Mouse (Mus musculus) thymus, adult 2 months (tissue): ENCODE measurements at regions not wholly inside any gene's neighbourhood (a gene's known extent, or its start where the extent isn't known, plus 50 kb on each side); places are given as distances from the start of the nearest gene placed in this dataset.

Experiments used
- DNase-seq: peaks from one replicate; pipeline ENCODE4 v3.0.0; 2021
- H3K27ac ChIP-seq: fragments of 200-500 bp; 2 replicates; pipeline ENCODE4 v1.5.1; 2012; ENCODE audit warnings: low read length, control low read depth; ENCODE audit not compliant: control insufficient read depth, insufficient read depth
- H3K27me3 ChIP-seq: fragments of 200-500 bp; 2 replicates; pipeline ENCODE4 v1.6.1; 2012; ENCODE audit warnings: mild to moderate bottlenecking, low read length, moderate library complexity, mixed read lengths; ENCODE audit not compliant: control insufficient read depth, insufficient read depth
- H3K36me3 ChIP-seq: fragments of 200-500 bp; 2 replicates; pipeline ENCODE4 v1.6.1; 2012; ENCODE audit warnings: mild to moderate bottlenecking, low read length, moderate library complexity; ENCODE audit not compliant: control insufficient read depth, insufficient read depth
- H3K4me1 ChIP-seq: fragments of 200-500 bp; replicated peaks from 2 replicates; pipeline ENCODE4 v1.6.1; 2012; ENCODE audit warnings: low read length; ENCODE audit not compliant: control insufficient read depth, insufficient read depth
- H3K4me3 ChIP-seq: fragments of 200-500 bp; 2 replicates; pipeline ENCODE4 v1.5.1; 2012; ENCODE audit warnings: mild to moderate bottlenecking, low read length, control low read depth, moderate library complexity; ENCODE audit not compliant: control insufficient read depth, insufficient read depth
- CTCF ChIP-seq: fragments of 200-500 bp; IDR thresholded peaks from 2 replicates; pipeline ENCODE4 v1.5.1; 2012; ENCODE audit warnings: mild to moderate bottlenecking, control low read depth, low read length, moderate library complexity, borderline replicate concordance; ENCODE audit not compliant: control insufficient read depth, poor library complexity, insufficient read depth; ENCODE audit errors: extremely low read depth
- POLR2A ChIP-seq: fragments of 200-500 bp; IDR thresholded peaks from 2 replicates; pipeline ENCODE4 v1.6.1; 2012; ENCODE audit warnings: mild to moderate bottlenecking, low read length, control low read depth, moderate library complexity; ENCODE audit not compliant: control insufficient read depth, poor library complexity, insufficient read depth; ENCODE audit errors: extremely low read depth
- WGBS: fragments of 180-500 bp; shearing (Covaris S2); methylation state at CpG from one replicate; pipeline ENCODE4 v1.1.7; 2018; 5-methylcytosine and 5-hydroxymethylcytosine counted together

GRCm38 (mm10) chr14:78405568-78405967 lies 97.7 kb upstream of the Tnfsf11 start:
- 90% methylated on average over 3 of the region's 3 CpGs for WGBS
- Histone ChIP-seq H3K4me3 (no peak overlapping the region), H3K4me1 (no peaks in the 10 kb centered on the region), H3K27ac (no peak overlapping the region), H3K27me3 (no peaks in the 10 kb centered on the region), H3K36me3 (no peaks in the 10 kb centered on the region)
- TF ChIP-seq POLR2A (no peak), CTCF (no peak)
- no peak for DNase-seq

DNA sequence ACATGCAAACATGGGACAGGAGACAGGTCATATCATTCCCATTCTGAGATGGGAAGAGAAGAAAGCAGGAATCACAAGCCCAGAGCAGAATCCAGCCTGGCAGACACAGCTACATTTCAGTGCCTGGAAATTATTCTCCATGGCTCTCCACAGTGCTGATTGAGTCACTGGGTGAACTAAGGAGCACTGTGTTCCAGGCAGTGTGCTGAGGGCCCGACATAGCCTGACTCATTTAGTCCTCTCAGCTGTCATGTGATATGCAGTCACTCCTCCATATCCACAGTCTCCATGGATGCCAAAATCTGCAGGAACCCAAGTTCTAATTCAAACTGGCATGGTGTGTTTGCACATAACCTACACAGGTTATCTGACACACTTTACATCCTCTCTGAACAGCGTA lies 90.1 kb upstream of the Tnfsf11 start:
- H3K36me3 ChIP-seq, result no peaks in the 10 kb centered on the region
- no peak overlapping the region for H3K27ac ChIP-seq
- H3K4me3 ChIP-seq, result no peak overlapping the region
- 96% methylated on average over 2 of the region's 2 CpGs for WGBS
- H3K27me3 ChIP-seq, result no peaks in the 10 kb centered on the region
- DNase-seq, result no peak
- H3K4me1 ChIP-seq, result peaks cover 6% of the 10 kb centered on the region
- TF ChIP-seq CTCF, result no peak
- TF ChIP-seq POLR2A, result no peak

- WGBS, result 95% methylated on average over 6 of the region's 6 CpGs
These were observed 87.8 kb upstream of the Tnfsf11 start for GRCm38 (mm10) chr14:78395631-78396030.

DNA sequence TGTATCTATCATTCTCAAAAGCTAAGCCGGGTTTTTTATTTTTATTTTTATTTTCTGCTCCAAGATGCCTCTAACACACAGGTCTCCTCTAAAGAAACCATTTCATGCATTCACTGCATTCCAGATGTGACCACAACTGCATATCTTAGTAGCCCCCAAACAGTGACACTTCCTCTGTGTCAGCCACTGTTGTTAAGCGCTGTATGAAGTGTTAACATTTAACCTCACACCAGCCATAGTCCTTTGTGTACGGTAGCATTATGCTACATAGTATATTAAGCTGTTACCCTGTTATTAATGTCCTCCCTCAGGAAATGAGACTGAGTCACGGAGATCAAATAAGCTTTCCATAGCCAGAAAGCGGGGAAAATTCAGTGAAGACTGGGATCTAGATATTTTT lies 79.2 kb upstream of the Tnfsf11 start:
- H3K36me3 ChIP-seq, result no peaks in the 10 kb centered on the region
- no peak overlapping the region for H3K4me3 ChIP-seq
- H3K27me3 ChIP-seq, result no peaks in the 10 kb centered on the region
- peaks cover 11% of the 10 kb centered on the region for H3K4me1 ChIP-seq
- H3K27ac ChIP-seq, result no peak overlapping the region
- 76% methylated on average over 5 of the region's 5 CpGs for WGBS
- DNase-seq, result no peak
- TF ChIP-seq CTCF, result no peak
- no peak for TF ChIP-seq POLR2A

More at GRCm38 (mm10) chr14:78395631-78396030, 87.8 kb upstream of the Tnfsf11 start:
- Histone ChIP-seq H3K27me3 (no peaks in the 10 kb centered on the region), H3K4me1 (peaks cover 6% of the 10 kb centered on the region), H3K36me3 (no peaks in the 10 kb centered on the region), H3K4me3 (no peak overlapping the region), H3K27ac (no peak overlapping the region)
- no peak for DNase-seq
- TF ChIP-seq CTCF, result no peak
- no peak for TF ChIP-seq POLR2A

- WGBS, result 17% methylated on average over 1 of the region's 1 CpGs
- no peak for DNase-seq
- H3K36me3 ChIP-seq, result no peaks in the 10 kb centered on the region
- no peak overlapping the region for H3K4me3 ChIP-seq
- TF ChIP-seq POLR2A, result no peak
- no peak for TF ChIP-seq CTCF
- H3K27me3 ChIP-seq, result no peaks in the 10 kb centered on the region
- H3K27ac ChIP-seq, result no peak overlapping the region
- peaks cover 15% of the 10 kb centered on the region for H3K4me1 ChIP-seq
These were observed 76.5 kb upstream of the Tnfsf11 start for GRCm38 (mm10) chr14:78384370-78384769.

DNA sequence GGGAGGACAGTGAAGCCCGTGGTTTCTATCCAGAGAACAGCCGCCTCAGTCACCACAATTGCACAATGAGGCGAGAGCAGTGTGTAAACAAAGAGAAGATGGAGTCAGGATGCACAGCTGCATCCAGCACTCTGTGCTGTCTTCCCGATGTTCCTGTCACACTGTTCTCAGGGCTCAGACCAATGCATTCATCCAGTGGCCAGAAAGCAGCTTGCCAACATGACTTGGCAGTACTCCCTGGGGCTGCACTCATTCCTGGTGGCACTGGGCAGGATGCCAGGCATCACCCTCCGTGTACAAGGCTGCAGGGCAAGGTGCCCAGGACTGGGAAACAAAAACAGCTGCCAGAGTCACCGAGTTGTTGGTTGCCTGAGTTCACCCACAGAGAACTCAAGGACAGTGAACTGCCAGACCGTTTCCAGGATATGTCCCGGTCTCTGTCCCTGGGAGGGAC lies 75.4 kb upstream of the Tnfsf11 start:
- Histone ChIP-seq H3K4me3 (no peak overlapping the region), H3K4me1 (peaks cover 15% of the 10 kb centered on the region), H3K27me3 (no peaks in the 10 kb centered on the region), H3K27ac (no peak overlapping the region), H3K36me3 (no peaks in the 10 kb centered on the region)
- 40% methylated on average over 8 of the region's 8 CpGs for WGBS
- DNase-seq, result no peak
- TF ChIP-seq POLR2A (no peak), CTCF (no peak)

- TF ChIP-seq CTCF (no peak), POLR2A (no peak)
- no peak for DNase-seq
- Histone ChIP-seq H3K27ac (no peak overlapping the region), H3K27me3 (no peaks in the 10 kb centered on the region), H3K4me3 (no peak overlapping the region), H3K4me1 (peaks cover 15% of the 10 kb centered on the region), H3K36me3 (no peaks in the 10 kb centered on the region)
- 83% methylated on average over 4 of the region's 4 CpGs for WGBS
These were observed 72.2 kb upstream of the Tnfsf11 start for GRCm38 (mm10) chr14:78380011-78380410.
